Mouse (Mus musculus) heart, adult 2 months (tissue): ENCODE data around the gene Best1. TPM values are rescaled to one million over a fixed set of nuclear protein-coding genes. Genes with fewer than 3 reads are reported as not detected.

Experiments
- DNase-seq, 2 experiments: peaks; one replicate each; pipeline ENCODE4 v3.0.0; 2021
- H3K27ac ChIP-seq: fragments of 200-600 bp; 2 replicates; pipeline ENCODE4 v1.8.1; 2022
- H3K27me3 ChIP-seq: fragments of 200-500 bp; 2 replicates; pipeline ENCODE4 v1.6.1; 2012; ENCODE audit warnings: mild to moderate bottlenecking, low read length, inconsistent platforms, mixed read lengths; ENCODE audit not compliant: control insufficient read depth, insufficient read depth
- H3K36me3 ChIP-seq: fragments of 200-500 bp; 2 replicates; pipeline ENCODE4 v1.6.1; 2012; ENCODE audit warnings: low read length, inconsistent platforms; ENCODE audit not compliant: control insufficient read depth, insufficient read depth
- H3K4me1 ChIP-seq: fragments of 200-500 bp; 2 replicates; pipeline ENCODE4 v1.6.1; 2011; ENCODE audit warnings: low read length; ENCODE audit not compliant: control insufficient read depth, insufficient read depth
- H3K4me3 ChIP-seq: fragments of 200-600 bp; 2 replicates; pipeline ENCODE4 v1.8.1; 2022
- H3K79me2 ChIP-seq: fragments of 200-500 bp; replicated peaks from 2 replicates; pipeline ENCODE4 v1.6.1; 2012; ENCODE audit warnings: mild to moderate bottlenecking, inconsistent platforms, low read length, moderate library complexity, mixed read lengths; ENCODE audit not compliant: control insufficient read depth, insufficient read depth
- H3K9ac ChIP-seq: fragments of 200-500 bp; 2 replicates; pipeline ENCODE4 v1.6.1; 2012; ENCODE audit warnings: low read depth, mild to moderate bottlenecking, control low read depth, inconsistent platforms, low read length, mixed read lengths
- CTCF ChIP-seq: fragments of 200-600 bp; IDR thresholded peaks from 2 replicates; pipeline ENCODE4 v1.8.1; 2022; ENCODE audit warnings: antibody characterized with exemption, mild to moderate bottlenecking, moderate library complexity
- EP300 ChIP-seq: fragments of 200-500 bp; IDR thresholded peaks from 2 replicates; pipeline ENCODE4 v1.6.1; 2011; ENCODE audit warnings: low read depth, low read length, control low read depth; ENCODE audit not compliant: insufficient read depth
- POLR2A ChIP-seq: fragments of 200-500 bp; IDR thresholded peaks from 2 replicates; pipeline ENCODE4 v1.6.1; 2011; ENCODE audit warnings: mild to moderate bottlenecking, low read depth, low read length, control low read depth; ENCODE audit not compliant: insufficient read depth
- WGBS: fragments of 180-500 bp; shearing (Covaris S2); methylation state at CpG from one replicate; pipeline ENCODE4 v1.1.7; 2018; 5-methylcytosine and 5-hydroxymethylcytosine counted together
- intact Hi-C: fragments of 180-260 bp; cut with DNase I; formaldehyde crosslinking; loops from one replicate; pipeline ENCODE4 v1.15.1; 2025
- polyA plus RNA-seq: library from polyadenylated mRNA; depleted of rRNA; stranded (reverse); fragments of >200 nt; gene quantifications from 2 replicates; pipeline ENCODE4 v1.2.3, GENCODE M21; 2012
- total RNA-seq, 2 experiments: library from RNA; stranded (reverse); gene quantifications; 2 replicates each; pipeline ENCODE4 v1.2.3; 2021

Best1 gene
- total and polyA plus RNA-seq, 3 experiments, result 0.10 to 0.45 (median 0.11) TPM

GRCm38 (mm10) chr19:10014824-10015223, 13.4 kb upstream of the Best1 start:
- no peak for TF ChIP-seq EP300
- no peak for TF ChIP-seq POLR2A
- TF ChIP-seq CTCF, result no peak

GRCm38 (mm10) chr19:10013913-10014312, 12.5 kb upstream of the Best1 start:
- Histone ChIP-seq H3K4me1 (peaks cover 11% of the 10 kb centered on the region), H3K36me3 (no peaks in the 10 kb centered on the region), H3K79me2 (no peaks in the 10 kb centered on the region), H3K4me3 (no peak overlapping the region), H3K27me3 (no peaks in the 10 kb centered on the region), H3K27ac (peak overlapping the region; percentile 48), H3K9ac (no peak overlapping the region)
- TF ChIP-seq CTCF (no peak), EP300 (peak; percentile 82)
- WGBS, result 37% methylated on average over 5 of the region's 5 CpGs
- intact Hi-C loops, result no loop called here
- peak; percentile 65 to 76 for DNase-seq

More at GRCm38 (mm10) chr19:10014824-10015223, 13.4 kb upstream of the Best1 start:
- Histone ChIP-seq H3K4me1 (peaks cover 11% of the 10 kb centered on the region), H3K27ac (peak overlapping the region; percentile 48), H3K9ac (no peak overlapping the region), H3K4me3 (no peak overlapping the region), H3K79me2 (no peaks in the 10 kb centered on the region), H3K36me3 (no peaks in the 10 kb centered on the region), H3K27me3 (no peaks in the 10 kb centered on the region)
- no peak for DNase-seq
- WGBS, result 85% methylated on average over 13 of the region's 13 CpGs
- intact Hi-C loops, result no loop called here

- H3K9ac ChIP-seq, result no peak overlapping the region
- no peaks in the 10 kb centered on the region for H3K36me3 ChIP-seq
- peaks cover 8% of the 10 kb centered on the region for H3K4me1 ChIP-seq
- H3K4me3 ChIP-seq, result no peak overlapping the region
- DNase-seq, result no peak
- H3K79me2 ChIP-seq, result no peaks in the 10 kb centered on the region
- peak overlapping the region; percentile 65 for H3K27ac ChIP-seq
- no peaks in the 10 kb centered on the region for H3K27me3 ChIP-seq
- intact Hi-C loops, result no loop called here
- TF ChIP-seq EP300 (no peak), CTCF (no peak), POLR2A (no peak)
- 50% methylated on average over 3 of the region's 3 CpGs for WGBS
Observed at GRCm38 (mm10) chr19:10013348-10013747, 11.9 kb upstream of the Best1 start.

GRCm38 (mm10) chr19:10012827-10013278, 11.4 kb upstream of the Best1 start:
- DNase-seq, result peak; percentile 78 to 86
- Histone ChIP-seq H3K4me1 (peaks cover 8% of the 10 kb centered on the region), H3K4me3 (no peak overlapping the region), H3K36me3 (no peaks in the 10 kb centered on the region), H3K27ac (peak overlapping the region; percentile 65), H3K79me2 (no peaks in the 10 kb centered on the region), H3K27me3 (no peaks in the 10 kb centered on the region), H3K9ac (no peak overlapping the region)
- WGBS, result 25% methylated on average over 6 of the region's 6 CpGs
- TF ChIP-seq EP300, result 0 out of 2 replicates have a peak, but pooled peaks have one; percentile 19
- TF ChIP-seq CTCF, result no peak
- intact Hi-C loops, result no loop called here

GRCm38 (mm10) chr19:10011408-10011807, 10.0 kb upstream of the Best1 start:
- no peak overlapping the region for H3K9ac ChIP-seq
- no peaks in the 10 kb centered on the region for H3K27me3 ChIP-seq
- no peak overlapping the region for H3K27ac ChIP-seq
- H3K79me2 ChIP-seq, result no peaks in the 10 kb centered on the region
- intact Hi-C loops, result no loop called here
- peaks cover 5% of the 10 kb centered on the region for H3K4me1 ChIP-seq
- no peak for DNase-seq
- TF ChIP-seq CTCF (no peak), EP300 (no peak), POLR2A (no peak)
- H3K4me3 ChIP-seq, result no peak overlapping the region
- H3K36me3 ChIP-seq, result no peaks in the 10 kb centered on the region
- 94% methylated on average over 1 of the region's 1 CpGs for WGBS

- no peaks in the 10 kb centered on the region for H3K4me1 ChIP-seq
- H3K27me3 ChIP-seq, result no peaks in the 10 kb centered on the region
- no peak overlapping the region for H3K4me3 ChIP-seq
- 100% methylated on average over 1 of the region's 1 CpGs for WGBS
- intact Hi-C loops, result no loop called here
- TF ChIP-seq CTCF (no peak), POLR2A (no peak), EP300 (no peak)
- H3K27ac ChIP-seq, result no peak overlapping the region
- no peaks in the 10 kb centered on the region for H3K36me3 ChIP-seq
- no peak for DNase-seq
- no peaks in the 10 kb centered on the region for H3K79me2 ChIP-seq
- no peak overlapping the region for H3K9ac ChIP-seq
Observed at GRCm38 (mm10) chr19:10003696-10004095, 2.3 kb upstream of the Best1 start.
